Mouse (Mus musculus) left cerebral cortex, adult 2 months (tissue): ENCODE results near the gene Bud23. TPM values are rescaled to one million over a fixed set of nuclear protein-coding genes. Genes with fewer than 3 reads are reported as not detected.
"Not testable (repeated sequence)": the region's sequence is repeated elsewhere in the genome, so short reads cannot be mapped to it uniquely, and the experiment has no call there.

Experiments used
- DNase-seq, 2 experiments: peaks; one replicate each; pipeline ENCODE4 v3.0.0; 2021 to 2022; ENCODE audit warnings: low spot score in 2 of 2, mixed read lengths in 1 of 2; ENCODE audit errors: extremely low spot score in 1 of 2
- H3K27ac ChIP-seq: fragments of 200-600 bp; 2 replicates; pipeline ENCODE4 v1.8.1; 2022
- H3K4me3 ChIP-seq: fragments of 200-600 bp; 2 replicates; pipeline ENCODE4 v1.8.1; 2022
- CTCF ChIP-seq: fragments of 200-600 bp; IDR thresholded peaks from 2 replicates; pipeline ENCODE4 v1.8.1; 2022; ENCODE audit warnings: antibody characterized with exemption, mild to moderate bottlenecking, moderate library complexity
- intact Hi-C: fragments of 180-260 bp; cut with DNase I; formaldehyde crosslinking; loops from one replicate; pipeline ENCODE4 v1.15.1; 2025
- total RNA-seq, 2 experiments: library from RNA; stranded (reverse); gene quantifications; 2 replicates each; pipeline ENCODE4 v1.2.3; 2021

Bud23 gene
- total RNA-seq, 2 experiments from 2014 or later, result 53.4 to 57.3 TPM

GRCm38 (mm10) chr5:135064382-135064766, 385 bp downstream of the Bud23 start:
- intact Hi-C loops, result loop anchor here (5.0 kb wide), 1 partner anchor 47 kb away; no protein-coding TSS in a partner anchor
- DNase-seq, result no peak
- Histone ChIP-seq H3K27ac (peak overlapping the region; percentile 92), H3K4me3 (peak overlapping the region; percentile 71)
- TF ChIP-seq CTCF, result no peak

DNA sequence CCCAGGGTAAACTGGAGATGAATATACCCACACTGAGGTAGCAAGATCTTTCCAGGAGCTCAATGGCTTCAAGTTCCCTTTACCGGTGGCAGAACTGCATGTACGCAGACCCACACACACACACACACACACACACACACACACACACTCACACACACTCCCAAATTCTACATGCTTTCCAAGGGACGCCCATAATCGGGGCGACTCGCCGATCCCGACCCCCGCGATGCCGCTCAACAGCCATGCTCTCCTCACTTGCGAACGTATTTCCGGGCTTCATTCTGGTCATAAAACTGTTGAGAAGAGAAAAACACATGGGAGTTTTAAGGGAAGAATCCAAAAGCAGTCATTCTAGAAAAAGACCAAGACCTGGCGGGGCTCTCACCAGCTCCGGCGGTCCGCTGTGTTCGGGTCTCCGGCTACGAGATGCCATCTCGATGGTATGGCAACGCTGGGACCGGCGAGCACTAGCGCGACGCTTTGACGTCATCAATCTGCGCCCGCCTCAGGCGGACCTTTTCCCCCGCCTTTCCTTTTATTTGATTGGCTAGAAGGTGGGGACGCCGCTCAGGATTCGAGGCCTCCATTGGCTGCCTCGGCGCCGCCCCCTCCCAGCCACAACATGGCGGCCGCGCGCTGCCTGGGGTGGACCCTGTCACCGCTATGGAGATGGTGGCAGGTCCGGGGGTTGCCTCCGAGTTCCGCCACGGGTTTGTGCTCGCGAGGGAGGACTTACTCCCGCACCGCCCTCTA, 954 bp downstream of the Bud23 start, which contains the start of gene Dnajc30:
Gene Dnajc30 (plus strand): TSS at position 574 of the 753 bp plus-strand sequence.
- H3K27ac ChIP-seq, result peak within 1 kb of the TSS; percentile 92
- intact Hi-C loops, result loop anchor here (5.0 kb wide), 1 partner anchor 47 kb away; no protein-coding TSS in a partner anchor
- peak within 1 kb of the TSS; percentile 71 for H3K4me3 ChIP-seq
- peak; percentile 98 for DNase-seq
- no peak for TF ChIP-seq CTCF

GRCm38 (mm10) chr5:135053356-135053755, 11.4 kb downstream of the Bud23 start:
- intact Hi-C loops, result no loop called here

GRCm38 (mm10) chr5:135049268-135049667, 15.5 kb downstream of the Bud23 start:
- H3K27ac ChIP-seq, intact Hi-C loops, H3K4me3 ChIP-seq, DNase-seq: not testable (repeated sequence)

More at GRCm38 (mm10) chr5:135053356-135053755, 11.4 kb downstream of the Bud23 start:
- TF ChIP-seq CTCF, result no peak
- Histone ChIP-seq H3K4me3 (no peak overlapping the region), H3K27ac (peak overlapping the region; percentile 24; the same call in 1 of the 2 replicates)
- DNase-seq, result no peak

DNA sequence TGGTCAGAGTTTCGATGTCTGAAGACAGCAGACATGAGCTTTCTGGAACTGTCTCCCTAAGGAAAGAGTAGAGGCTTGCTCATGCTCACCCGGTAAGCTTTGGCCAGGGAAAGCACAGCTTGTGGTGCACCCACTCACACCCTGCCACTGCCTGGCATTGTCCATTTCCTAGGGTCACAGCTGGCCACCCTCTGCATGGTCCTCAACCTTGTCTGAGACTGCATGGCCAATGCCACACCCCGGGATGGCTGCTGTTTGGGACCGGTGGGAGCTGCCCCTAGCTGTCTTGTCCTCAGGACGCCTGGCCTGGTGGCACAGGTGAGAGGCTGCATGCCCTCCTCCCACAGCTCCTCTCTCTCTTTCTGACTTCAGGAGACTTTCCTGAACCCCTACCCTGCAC, 16.2 kb downstream of the Bud23 start:
- no peak for DNase-seq
- H3K4me3 ChIP-seq, result no peak overlapping the region
- TF ChIP-seq CTCF, result no peak
- H3K27ac ChIP-seq, result no peak overlapping the region
- intact Hi-C loops, result no loop called here

DNA sequence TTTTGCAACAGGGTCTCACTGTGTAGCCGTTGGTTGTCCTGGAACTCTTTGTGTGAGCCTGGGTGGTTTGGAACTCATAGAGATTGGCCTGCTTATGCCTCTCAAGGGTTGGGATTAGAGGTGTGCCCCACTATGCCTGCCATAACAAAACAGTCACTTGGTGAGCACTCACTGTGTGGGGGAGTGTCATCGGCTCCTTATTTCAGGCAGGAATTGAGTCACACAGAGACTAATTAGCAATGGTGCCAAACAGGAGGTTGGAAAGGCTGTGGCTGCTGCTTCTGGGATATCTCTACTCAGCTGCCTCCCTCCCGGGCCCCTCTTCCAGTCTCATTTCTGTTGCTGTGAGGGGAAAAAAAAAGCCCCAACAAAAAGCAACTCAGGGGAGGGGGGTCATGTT, 20.2 kb downstream of the Bud23 start:
- no peak overlapping the region for H3K4me3 ChIP-seq
- intact Hi-C loops, result no loop called here
- no peak for TF ChIP-seq CTCF
- peak overlapping the region; percentile 32; the same call in 1 of the 2 replicates for H3K27ac ChIP-seq
- DNase-seq, result no peak

DNA sequence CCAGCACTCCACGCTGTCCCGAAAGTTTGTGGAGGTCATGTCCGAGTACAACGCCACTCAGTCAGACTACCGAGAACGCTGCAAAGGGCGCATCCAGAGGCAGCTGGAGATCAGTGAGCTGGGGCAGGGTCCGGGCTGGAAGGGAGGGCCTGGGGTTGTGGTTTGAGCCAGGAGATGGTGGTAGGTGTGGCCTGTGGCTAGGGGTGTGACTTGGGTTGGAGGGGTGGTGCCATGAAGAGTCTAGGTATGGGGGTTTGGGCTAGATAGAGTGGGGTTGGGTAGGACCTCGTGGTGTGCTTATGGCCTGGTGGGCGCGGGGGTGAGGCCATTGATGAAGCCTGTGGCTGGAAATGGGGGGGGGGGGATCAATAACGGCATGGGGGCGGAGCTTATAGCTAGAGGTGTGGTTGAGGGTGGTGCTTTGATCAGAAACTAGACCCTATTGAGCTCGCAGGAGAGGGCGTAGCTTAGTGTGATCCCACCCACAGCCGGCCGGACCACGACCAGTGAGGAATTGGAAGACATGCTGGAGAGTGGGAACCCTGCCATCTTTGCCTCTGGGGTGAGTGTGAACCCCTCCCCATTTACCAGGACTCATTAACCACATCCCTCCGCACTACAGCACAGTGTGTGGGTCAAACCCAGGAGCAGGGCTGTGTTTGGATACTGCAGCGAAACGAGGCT, 22.5 kb downstream of the Bud23 start:
- DNase-seq, result no peak
- no peak for TF ChIP-seq CTCF
- no peak overlapping the region for H3K4me3 ChIP-seq
- intact Hi-C loops, result no loop called here
- peak overlapping the region; percentile 95 for H3K27ac ChIP-seq

- intact Hi-C loops, result loop anchor here (1.0 kb wide), 1 partner anchor 14 kb away; no protein-coding TSS in a partner anchor
- DNase-seq, result peak in 1 of 2 experiments; percentile 60
- Histone ChIP-seq H3K4me3 (no peak overlapping the region; the same call in 1 of the 2 replicates), H3K27ac (peak overlapping the region; percentile 95)
- no peak for TF ChIP-seq CTCF
Measured at GRCm38 (mm10) chr5:135040777-135041176, 24.0 kb downstream of the Bud23 start.

GRCm38 (mm10) chr5:135040059-135040458, 24.7 kb downstream of the Bud23 start:
- no peak for TF ChIP-seq CTCF
- DNase-seq, result no peak
- H3K27ac ChIP-seq, result peak overlapping the region; percentile 95
- H3K4me3 ChIP-seq, result no peak overlapping the region; the same call in 1 of the 2 replicates
- intact Hi-C loops, result loop anchor here (1.0 kb wide), 1 partner anchor 14 kb away; no protein-coding TSS in a partner anchor

DNA sequence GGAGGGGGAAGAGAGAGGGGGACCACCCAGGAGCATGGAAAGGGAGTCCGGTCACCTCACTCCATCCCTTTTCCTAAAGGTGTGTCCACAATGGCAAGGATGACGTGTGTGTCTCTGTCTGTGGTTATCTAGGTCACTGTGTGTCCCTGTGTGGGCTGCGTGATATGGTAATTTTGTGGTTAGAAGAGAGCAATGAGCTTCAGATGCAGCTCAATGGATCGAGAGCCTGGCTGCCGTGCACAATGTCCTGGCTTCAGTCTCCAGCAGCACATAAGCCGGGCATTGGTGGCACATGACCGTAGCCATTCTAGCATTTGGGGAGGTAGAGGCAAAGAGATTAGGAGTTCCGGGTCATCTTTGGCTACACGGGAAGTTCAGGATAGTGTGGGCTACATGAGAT, 25.2 kb downstream of the Bud23 start:
- no peak for DNase-seq
- intact Hi-C loops, result no loop called here
- peak overlapping the region; percentile 95 for H3K27ac ChIP-seq
- no peak overlapping the region for H3K4me3 ChIP-seq
- no peak for TF ChIP-seq CTCF

GRCm38 (mm10) chr5:135037946-135038345, 26.8 kb downstream of the Bud23 start:
- no peak for TF ChIP-seq CTCF
- H3K27ac ChIP-seq, result peak overlapping the region; percentile 91
- intact Hi-C loops, result no loop called here
- no peak for DNase-seq
- no peak overlapping the region for H3K4me3 ChIP-seq
